Mouse (Mus musculus): ENCODE data around the gene Baiap3. TPM values are rescaled to one million over a fixed set of nuclear protein-coding genes. Genes with fewer than 3 reads are reported as not detected.

Gene Baiap3
- 1 to 10 TPM; 3.4 to 6.4 TPM for total RNA-seq (2023)

DNA sequence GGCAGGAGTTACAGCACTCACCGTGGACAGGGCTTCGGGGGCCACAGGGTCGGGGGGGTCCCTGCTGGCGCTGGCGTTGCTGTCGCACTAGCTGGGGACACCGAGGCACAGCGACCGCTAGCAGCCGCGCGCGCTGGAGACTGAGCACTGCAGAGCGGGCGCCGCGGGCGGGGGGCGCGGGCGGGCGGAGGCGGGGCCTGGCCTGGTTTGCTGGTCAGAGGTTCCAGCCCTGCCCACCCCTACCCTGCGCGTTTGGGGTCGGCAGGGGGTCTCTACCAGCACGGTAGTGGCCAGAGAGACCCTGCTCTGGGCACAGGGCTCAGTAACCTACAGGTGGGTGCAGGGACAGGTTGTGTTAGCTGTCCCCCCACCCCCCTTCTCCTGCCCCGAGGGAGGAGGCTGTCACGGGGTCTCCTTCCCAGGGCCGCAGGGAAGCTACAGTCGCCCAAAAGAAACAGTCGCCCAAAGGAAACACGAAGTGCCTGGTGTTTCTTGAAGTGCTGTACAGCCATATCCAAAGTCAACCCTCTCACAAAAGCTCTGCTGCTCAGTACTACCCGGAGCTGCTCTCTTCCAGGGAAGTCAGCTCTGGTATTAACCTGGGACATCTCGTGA lies at the start of gene Baiap3:
Baiap3 (minus strand) TSS at position 225 of the 615 bp plus-strand sequence.

GRCm38 (mm10) chr17:25298094-25298493 lies 41.9 kb upstream of the Baiap3 start, which contains the start of gene Prss34:
Prss34 (plus strand) TSS chr17:25298394.

DNA sequence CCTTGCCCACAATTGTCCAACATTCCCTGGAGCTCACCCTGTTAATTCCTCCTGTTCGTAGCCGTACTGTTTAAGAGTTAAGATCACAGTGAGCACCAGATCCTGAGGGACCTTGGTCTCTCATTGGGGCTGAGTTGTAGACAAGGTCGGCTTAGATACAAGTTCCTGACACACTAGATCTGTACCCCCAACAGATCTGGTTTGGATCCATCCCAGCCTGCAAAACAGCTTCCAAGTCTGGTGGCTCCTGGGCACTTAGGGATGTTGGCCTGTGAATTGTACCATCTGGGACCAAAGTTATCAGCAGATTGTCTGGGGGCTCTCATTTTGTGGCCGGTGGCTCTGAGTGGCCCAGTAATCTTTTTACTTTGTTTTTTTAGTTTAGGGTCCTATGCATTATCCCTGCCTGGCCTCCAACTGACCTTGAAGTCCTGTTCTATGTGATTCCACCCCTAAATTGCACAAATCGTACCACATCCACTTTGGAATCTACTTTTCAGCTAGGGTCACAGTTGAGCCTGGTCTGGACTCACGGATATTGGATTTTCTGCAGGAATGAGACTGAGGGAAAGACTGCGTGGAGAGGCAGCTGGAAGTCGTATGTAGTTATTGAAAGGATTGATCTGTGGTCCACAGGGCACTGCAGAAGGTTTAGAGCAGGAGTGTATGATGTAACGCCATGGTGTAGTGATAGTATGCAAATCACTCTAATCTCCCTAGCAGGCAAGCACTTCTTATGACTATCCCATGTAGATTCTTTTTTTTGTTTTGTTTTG lies 18.6 kb upstream of the Baiap3 start, which contains the start of gene Ube2i:
Ube2i (minus strand) TSS at position 52 of the 776 bp plus-strand sequence.

GRCm38 (mm10) chr17:25239695-25240636 lies 16.2 kb downstream of the Baiap3 start, which contains the start of the genes Gnptg and Tsr3:
Gnptg (minus strand) TSS chr17:25240124.
Tsr3 (plus strand) TSS chr17:25240170.

Other genes with a start within 250 kb of the Baiap3 start
- gene Cramp1l, start 240.6 kb downstream of the Baiap3 start, total RNA-seq (2023) = 10 to 100 TPM; 29.9 to 30.6 TPM
- 10 to 100 TPM; 15.6 to 16.4 TPM for gene Ift140, start 240.3 kb downstream of the Baiap3 start, total RNA-seq (2023)
- gene Tmem204, start 172.8 kb downstream of the Baiap3 start, total RNA-seq (2023) = not detected
- gene Telo2, start 140.4 kb downstream of the Baiap3 start, total RNA-seq (2023) = 10 to 100 TPM in 1 of 2 experiments, 1 to 10 TPM in 1; 7.8 to 11.1 TPM
- not detected for gene Ptx4, start 135.6 kb downstream of the Baiap3 start, total RNA-seq (2023)
- 10 to 100 TPM; 28.9 to 29.5 TPM for gene Clcn7, start 123.0 kb downstream of the Baiap3 start, total RNA-seq (2023)
- under 1 TPM in 1 of 2 experiments, not detected in 1; 0.18 TPM for gene Ccdc154, start 93.9 kb downstream of the Baiap3 start, total RNA-seq (2023)
- gene Gm38655, start 80.9 kb downstream of the Baiap3 start, total RNA-seq (2023) = not detected
- gene BC003965, start 71.8 kb downstream of the Baiap3 start, total RNA-seq (2023) = 1 to 10 TPM; 5.0 to 6.3 TPM
- 10 to 100 TPM; 27.2 to 27.7 TPM for gene Unkl, start 68.0 kb downstream of the Baiap3 start, total RNA-seq (2023)
- gene Gnptg, start 16.2 kb downstream of the Baiap3 start, total RNA-seq (2023) = 10 to 100 TPM; 14.9 to 15.5 TPM
- gene Tsr3, start 16.2 kb downstream of the Baiap3 start, total RNA-seq (2023) = 1 to 10 TPM; 5.6 to 7.5 TPM
- gene Ube2i, start 18.3 kb upstream of the Baiap3 start, total RNA-seq (2023) = 100 to 1,000 TPM; 213 to 248 TPM
- gene Prss34, start 42.0 kb upstream of the Baiap3 start, total RNA-seq (2023) = 100 to 1,000 TPM; 120 to 214 TPM
- gene Prss28, start 52.3 kb upstream of the Baiap3 start, total RNA-seq (2023) = under 1 TPM in 1 of 2 experiments, not detected in 1; 0.42 TPM
- gene Prss29, start 62.3 kb upstream of the Baiap3 start, total RNA-seq (2023) = not detected
- gene Tpsab1, start 89.2 kb upstream of the Baiap3 start, total RNA-seq (2023) = not detected
- not detected for gene Tpsb2, start 109.9 kb upstream of the Baiap3 start, total RNA-seq (2023)
- gene Tpsg1, start 112.9 kb upstream of the Baiap3 start, total RNA-seq (2023) = not detected
- 1 to 10 TPM in 1 of 2 experiments, under 1 TPM in 1; 0.64 to 2.4 TPM for gene Cacna1h, start 177.4 kb upstream of the Baiap3 start, total RNA-seq (2023)
- gene Tekt4, start 198.3 kb upstream of the Baiap3 start, total RNA-seq (2023) = not detected
- not detected for gene Sstr5, start 240.9 kb upstream of the Baiap3 start, total RNA-seq (2023)

Data from neutrophil, adult 59 days (primary cell).